Mouse (Mus musculus) liver, embryonic 14.5 days (tissue): ENCODE results near the gene Hoxc10. TPM values are rescaled to one million over a fixed set of nuclear protein-coding genes. Genes with fewer than 3 reads are reported as not detected.

Experiments
- ATAC-seq: fragments of 200-750 bp; cut with Nextera tagmentation; 2 replicates; pipeline ENCODE4 v1.8.0; 2017; ENCODE audit warnings: moderate number of reproducible peaks, mild to moderate bottlenecking, moderate library complexity; ENCODE audit not compliant: insufficient read depth
- DNase-seq, 3 experiments: peaks; one replicate each; pipeline ENCODE4 v3.0.0-alpha.2; 2012 to 2013; ENCODE audit warnings: low read depth in 3 of 3, low spot score in 3 of 3
- H3K27ac ChIP-seq: fragments of 300-500 bp; sonication (generic); 2 replicates; pipeline ENCODE4 v1.5.1; 2014; ENCODE audit warnings: moderate library complexity, mild to moderate bottlenecking, control low read depth, inconsistent platforms
- H3K27me3 ChIP-seq: fragments of 300-500 bp; sonication (generic); 2 replicates; pipeline ENCODE4 v1.6.1; 2014; ENCODE audit warnings: mild to moderate bottlenecking, low read length, moderate library complexity; ENCODE audit not compliant: control insufficient read depth, insufficient read depth
- H3K36me3 ChIP-seq: fragments of 300-500 bp; sonication (generic); replicated peaks from 2 replicates; pipeline ENCODE4 v1.6.1; 2014; ENCODE audit warnings: low read depth; ENCODE audit not compliant: control insufficient read depth, insufficient read depth
- H3K4me1 ChIP-seq, 2 experiments: fragments of 200-500 bp in 1 of 2; fragments of 300-500 bp in 1 of 2; sonication (generic) in 1 of 2; replicated peaks; 2 replicates each; pipeline ENCODE4 v1.6.1; 2012 to 2014; ENCODE audit warnings: antibody characterized with exemption in 1 of 2, inconsistent platforms in 1 of 2, low read length in 1 of 2; ENCODE audit not compliant: control insufficient read depth in 2 of 2, insufficient read depth in 2 of 2
- H3K4me2 ChIP-seq: fragments of 300-500 bp; sonication (generic); 2 replicates; pipeline ENCODE4 v1.6.1; 2014; ENCODE audit warnings: low read depth, mild to moderate bottlenecking, control low read depth, moderate library complexity
- H3K4me3 ChIP-seq, 2 experiments: fragments of 200-500 bp in 1 of 2; fragments of 300-500 bp in 1 of 2; sonication (generic) in 1 of 2; 2 replicates each; pipeline ENCODE4 v1.5.1; 2012 to 2014; ENCODE audit warnings: low read depth in 2 of 2, low read length in 2 of 2, mild to moderate bottlenecking in 2 of 2, control low read depth in 1 of 2, inconsistent platforms in 1 of 2, moderate library complexity in 1 of 2; ENCODE audit not compliant: insufficient read depth in 1 of 2
- H3K9ac ChIP-seq: fragments of 300-500 bp; sonication (generic); replicated peaks from 2 replicates; pipeline ENCODE4 v1.6.1; 2014; ENCODE audit warnings: mild to moderate bottlenecking, control low read depth, moderate library complexity
- H3K9me3 ChIP-seq: fragments of 300-500 bp; sonication (generic); 2 replicates; pipeline ENCODE4 v1.6.1; 2016; ENCODE audit warnings: low read length, mixed read lengths; ENCODE audit not compliant: control insufficient read depth
- CTCF ChIP-seq: IDR thresholded peaks from 2 replicates; pipeline ENCODE4 v1.5.1; 2016; ENCODE audit warnings: antibody characterized with exemption, low read depth, control low read depth
- EP300 ChIP-seq: IDR thresholded peaks from 2 replicates; pipeline ENCODE4 v1.6.1; 2016; ENCODE audit warnings: antibody characterized with exemption, low read depth
- WGBS: fragments of 180-500 bp; shearing (Covaris S2); extraction: QIAGEN DNeasy Blood & Tissue Kit; methylation state at CpG from one replicate; pipeline ENCODE4 v1.1.7; 2014; ENCODE audit not compliant: insufficient replicate concordance; 5-methylcytosine and 5-hydroxymethylcytosine counted together
- polyA plus RNA-seq, 2 experiments: library from polyadenylated mRNA; depleted of rRNA in 1 of 2; stranded (reverse) in 1 of 2; unstranded in 1 of 2; fragments of >200 nt; fragmentation: Nextera tagmentation in 1 of 2; extraction: Ambion mirVana in 1 of 2; gene quantifications; 2 replicates each; pipeline versions ENCODE4 v1.2.1 to v1.2.3; 2012 to 2014

Gene Hoxc10
- polyA plus RNA-seq, 2 experiments, result not detected

DNA sequence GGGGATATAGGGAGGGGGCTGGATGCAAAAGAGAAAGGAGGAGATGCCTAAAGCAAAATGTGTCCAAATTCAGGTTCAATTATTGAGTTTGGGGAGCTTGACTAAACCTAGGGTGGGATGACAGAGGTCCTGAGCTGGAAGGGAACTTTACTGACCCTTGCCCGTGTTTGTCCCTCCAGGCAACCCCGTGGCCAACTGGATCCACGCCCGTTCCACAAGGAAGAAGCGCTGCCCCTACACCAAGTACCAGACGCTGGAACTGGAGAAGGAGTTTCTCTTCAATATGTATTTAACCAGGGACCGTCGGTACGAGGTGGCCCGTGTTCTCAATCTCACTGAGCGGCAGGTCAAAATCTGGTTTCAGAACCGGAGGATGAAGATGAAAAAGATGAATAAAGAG is 17.1 kb downstream of the Hoxc10 start:
- H3K27ac ChIP-seq, result no peak overlapping the region
- peaks cover 97% of the 10 kb centered on the region for H3K27me3 ChIP-seq
- H3K4me1 ChIP-seq, result no peaks in the 10 kb centered on the region
- no peak for ATAC-seq
- TF ChIP-seq EP300 (no peak), CTCF (no peak)
- WGBS, result 2% methylated on average over 12 of the region's 12 CpGs
- H3K9ac ChIP-seq, result no peak overlapping the region
- DNase-seq, result no peak
- H3K4me3 ChIP-seq, result no peak overlapping the region
- no peak overlapping the region for H3K4me2 ChIP-seq
- H3K9me3 ChIP-seq, result no peaks in the 10 kb centered on the region
- no peaks in the 10 kb centered on the region for H3K36me3 ChIP-seq

DNA sequence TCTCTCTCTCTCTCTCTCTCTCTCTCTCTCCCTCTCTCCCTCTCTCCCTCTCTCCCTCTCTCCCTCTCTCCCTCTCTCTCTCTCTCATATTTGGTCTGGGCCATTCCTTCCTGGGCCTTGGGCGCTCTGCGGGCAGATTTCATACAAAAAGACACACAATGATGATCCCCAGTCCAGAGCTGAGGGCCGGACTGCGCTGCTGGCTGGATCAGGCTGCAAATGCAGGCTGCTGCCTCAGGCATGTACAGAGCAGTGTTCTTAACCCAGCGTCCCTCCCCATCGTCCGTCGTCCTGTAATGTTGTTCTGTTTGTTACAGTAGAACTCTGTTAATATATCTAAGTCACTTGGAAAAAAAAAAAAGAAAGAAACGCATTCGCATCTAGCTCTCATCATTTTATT is 17.9 kb downstream of the Hoxc10 start:
- no peak overlapping the region for H3K4me3 ChIP-seq
- no peaks in the 10 kb centered on the region for H3K4me1 ChIP-seq
- DNase-seq, result no peak
- no peak overlapping the region for H3K9ac ChIP-seq
- no peaks in the 10 kb centered on the region for H3K9me3 ChIP-seq
- WGBS, result 8% methylated on average over 10 of the region's 10 CpGs
- H3K36me3 ChIP-seq, result no peaks in the 10 kb centered on the region
- ATAC-seq, result no peak
- TF ChIP-seq EP300, result no peak
- no peak for TF ChIP-seq CTCF
- H3K27ac ChIP-seq, result no peak overlapping the region
- no peak overlapping the region for H3K4me2 ChIP-seq
- peaks cover 97% of the 10 kb centered on the region for H3K27me3 ChIP-seq

- no peak overlapping the region for H3K4me3 ChIP-seq
- no peak overlapping the region for H3K9ac ChIP-seq
- ATAC-seq, result no peak
- peaks cover 97% of the 10 kb centered on the region for H3K27me3 ChIP-seq
- TF ChIP-seq EP300 (no peak), CTCF (no peak)
- no peaks in the 10 kb centered on the region for H3K36me3 ChIP-seq
- WGBS, result 16% methylated on average over 3 of the region's 3 CpGs
- no peak for DNase-seq
- no peak overlapping the region for H3K4me2 ChIP-seq
- H3K27ac ChIP-seq, result no peak overlapping the region
- no peaks in the 10 kb centered on the region for H3K9me3 ChIP-seq
- no peaks in the 10 kb centered on the region for H3K4me1 ChIP-seq
Measured at GRCm38 (mm10) chr15:102984925-102985324, 18.3 kb downstream of the Hoxc10 start.

DNA sequence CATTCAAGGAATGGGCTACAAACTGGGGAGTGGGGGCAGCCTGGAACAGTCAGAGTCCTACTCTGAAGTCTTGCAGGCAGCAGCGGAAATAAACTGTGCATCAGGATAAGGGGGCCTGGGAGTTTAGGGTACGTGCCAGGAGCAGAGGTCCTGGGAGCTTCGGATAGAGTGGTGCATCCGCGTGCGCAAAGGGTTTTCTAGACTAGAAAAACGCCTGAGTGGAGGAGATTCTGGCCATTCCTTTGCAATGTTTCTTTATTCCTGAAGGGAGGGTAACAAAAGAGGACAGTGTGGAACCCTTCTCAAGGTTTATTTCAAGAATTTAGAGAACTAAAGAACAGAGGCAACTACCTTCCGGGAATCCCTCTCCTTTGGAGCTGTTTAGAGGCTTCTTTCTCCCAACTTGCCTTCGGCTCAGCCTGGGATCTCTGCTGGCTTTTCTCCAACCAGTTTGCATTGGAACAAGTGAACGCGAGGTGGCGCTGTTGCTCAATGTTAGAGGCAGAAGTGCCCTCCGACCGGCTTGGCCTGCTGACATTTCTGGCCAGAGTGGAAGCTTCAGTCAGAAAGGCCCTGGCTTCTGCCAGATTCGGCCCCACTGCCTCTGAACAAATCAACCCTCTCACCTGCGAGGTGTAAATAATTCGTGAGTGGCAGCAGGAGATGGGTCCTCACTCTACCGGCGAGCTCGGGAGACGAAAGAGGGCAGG is 20.7 kb downstream of the Hoxc10 start:
- no peak overlapping the region for H3K9ac ChIP-seq
- no peak overlapping the region for H3K4me2 ChIP-seq
- TF ChIP-seq CTCF, result peak; percentile 87
- TF ChIP-seq EP300, result no peak
- H3K27ac ChIP-seq, result no peak overlapping the region
- DNase-seq, result peak; percentile 41 to 45 (median 44)
- H3K4me1 ChIP-seq, result no peaks in the 10 kb centered on the region
- no peaks in the 10 kb centered on the region for H3K9me3 ChIP-seq
- H3K27me3 ChIP-seq, result peaks cover 95% of the 10 kb centered on the region
- H3K36me3 ChIP-seq, result no peaks in the 10 kb centered on the region
- ATAC-seq, result no peak
- H3K4me3 ChIP-seq, result no peak overlapping the region
- 2% methylated on average over 21 of the region's 21 CpGs for WGBS

- H3K4me3 ChIP-seq, result no peak overlapping the region
- 17% methylated on average over 5 of the region's 5 CpGs for whole genome bisulfite sequencing
- no peak overlapping the region for H3K4me2 ChIP-seq
- H3K27ac ChIP-seq, result no peak overlapping the region
- no peak for DNase-seq
- no peaks in the 10 kb centered on the region for H3K9me3 ChIP-seq
- H3K4me1 ChIP-seq, result no peaks in the 10 kb centered on the region
- H3K36me3 ChIP-seq, result no peaks in the 10 kb centered on the region
- no peak for ATAC-seq
- TF ChIP-seq EP300 (no peak), CTCF (no peak)
- H3K9ac ChIP-seq, result no peak overlapping the region
- H3K27me3 ChIP-seq, result peaks cover 96% of the 10 kb centered on the region
Measured at GRCm38 (mm10) chr15:102988078-102988477, 21.5 kb downstream of the Hoxc10 start.
